Mouse (Mus musculus) heart, embryonic 16.5 days (tissue): Measurements from ENCODE around the gene Dio3. TPM values are rescaled to one million over a fixed set of nuclear protein-coding genes. Genes with fewer than 3 reads are reported as not detected.

ENCODE experiments used
- ATAC-seq: fragments of 200-750 bp; cut with Nextera tagmentation; replicated peaks from 2 replicates; pipeline ENCODE4 v1.8.0; 2017; ENCODE audit warnings: moderate number of reproducible peaks; ENCODE audit not compliant: insufficient read depth, low FRiP score; ENCODE audit errors: extremely low read depth
- H3K27ac ChIP-seq: fragments of 300-500 bp; sonication (generic); 2 replicates; pipeline ENCODE4 v1.5.1; 2014; ENCODE audit warnings: mild to moderate bottlenecking, low read length, control low read depth, moderate library complexity
- H3K27me3 ChIP-seq: fragments of 300-500 bp; sonication (generic); 2 replicates; pipeline ENCODE4 v1.6.1; 2014; ENCODE audit warnings: low read length, mixed read lengths; ENCODE audit not compliant: control insufficient read depth, insufficient read depth
- H3K36me3 ChIP-seq: fragments of 300-500 bp; sonication (generic); 2 replicates; pipeline ENCODE4 v1.6.1; 2014; ENCODE audit not compliant: control insufficient read depth, insufficient read depth
- H3K4me1 ChIP-seq: fragments of 300-500 bp; sonication (generic); 2 replicates; pipeline ENCODE4 v1.6.1; 2014; ENCODE audit warnings: low read length, mixed read lengths; ENCODE audit not compliant: control insufficient read depth, insufficient read depth
- H3K4me2 ChIP-seq: fragments of 300-500 bp; sonication (generic); 2 replicates; pipeline ENCODE4 v1.6.1; 2014; ENCODE audit warnings: low read depth, mild to moderate bottlenecking, control low read depth, low read length
- H3K4me3 ChIP-seq: fragments of 300-500 bp; sonication (generic); 2 replicates; pipeline ENCODE4 v1.5.1; 2014; ENCODE audit warnings: mild to moderate bottlenecking, control low read depth, low read length
- H3K9ac ChIP-seq: fragments of 300-500 bp; sonication (generic); 2 replicates; pipeline ENCODE4 v1.6.1; 2014; ENCODE audit warnings: low read length, control low read depth
- H3K9me3 ChIP-seq: fragments of 300-500 bp; sonication (generic); replicated peaks from 2 replicates; pipeline ENCODE4 v1.6.1; 2016; ENCODE audit warnings: low read length; ENCODE audit not compliant: control insufficient read depth
- WGBS: fragments of 180-500 bp; shearing (Covaris S2); extraction: QIAGEN DNeasy Blood & Tissue Kit; methylation state at CpG from one replicate; pipeline ENCODE4 v1.1.7; 2014; 5-methylcytosine and 5-hydroxymethylcytosine counted together
- polyA plus RNA-seq: library from polyadenylated mRNA; unstranded; fragments of >200 nt; fragmentation: Nextera tagmentation; extraction: Ambion mirVana; gene quantifications from 2 replicates; pipeline ENCODE4 v1.2.1, GENCODE M21; 2015

The Dio3 gene
- polyA plus RNA-seq, 1 experiment from 2014 or later, result 0.07 TPM

- no peak overlapping the region for H3K27ac ChIP-seq
- H3K9me3 ChIP-seq, result no peaks in the 10 kb centered on the region
- no peak overlapping the region for H3K4me3 ChIP-seq
- no peak for ATAC-seq
- no peaks in the 10 kb centered on the region for H3K4me1 ChIP-seq
- H3K4me2 ChIP-seq, result no peak overlapping the region
- H3K36me3 ChIP-seq, result no peaks in the 10 kb centered on the region
- WGBS, result 25% methylated on average over 10 of the region's 10 CpGs
- peaks cover 23% of the 10 kb centered on the region for H3K27me3 ChIP-seq
- no peak overlapping the region for H3K9ac ChIP-seq
Observed at GRCm38 (mm10) chr12:110252163-110252575, 26.7 kb upstream of the Dio3 start.

GRCm38 (mm10) chr12:110255731-110256130, 23.1 kb upstream of the Dio3 start:
- WGBS, result 69% methylated on average over 10 of the region's 10 CpGs
- Histone ChIP-seq H3K27ac (no peak overlapping the region), H3K27me3 (peaks cover 25% of the 10 kb centered on the region)

GRCm38 (mm10) chr12:110256478-110257220, 22.2 kb upstream of the Dio3 start:
- no peak overlapping the region for H3K9ac ChIP-seq
- peaks cover 18% of the 10 kb centered on the region for H3K27me3 ChIP-seq
- ATAC-seq, result no peak
- H3K27ac ChIP-seq, result no peak overlapping the region
- H3K36me3 ChIP-seq, result no peaks in the 10 kb centered on the region
- H3K9me3 ChIP-seq, result no peaks in the 10 kb centered on the region
- H3K4me1 ChIP-seq, result no peaks in the 10 kb centered on the region
- 59% methylated on average over 14 of the region's 14 CpGs for WGBS
- H3K4me2 ChIP-seq, result no peak overlapping the region
- H3K4me3 ChIP-seq, result no peak overlapping the region

More at GRCm38 (mm10) chr12:110255731-110256130, 23.1 kb upstream of the Dio3 start:
- H3K9ac ChIP-seq, result no peak overlapping the region
- H3K9me3 ChIP-seq, result no peaks in the 10 kb centered on the region
- no peak overlapping the region for H3K4me2 ChIP-seq
- H3K4me3 ChIP-seq, result no peak overlapping the region
- no peaks in the 10 kb centered on the region for H3K4me1 ChIP-seq
- ATAC-seq, result no peak
- H3K36me3 ChIP-seq, result no peaks in the 10 kb centered on the region

- Histone ChIP-seq H3K4me1 (no peaks in the 10 kb centered on the region), H3K9me3 (no peaks in the 10 kb centered on the region), H3K4me2 (no peak overlapping the region), H3K27me3 (peaks cover 17% of the 10 kb centered on the region; the same call in 1 of the 2 replicates), H3K27ac (no peak overlapping the region), H3K36me3 (no peaks in the 10 kb centered on the region), H3K9ac (no peak overlapping the region), H3K4me3 (no peak overlapping the region)
- WGBS, result 71% methylated on average over 3 of the region's 3 CpGs
- ATAC-seq, result no peak
Observed at GRCm38 (mm10) chr12:110268226-110268625, 10.6 kb upstream of the Dio3 start.

GRCm38 (mm10) chr12:110269686-110270085, 9.2 kb upstream of the Dio3 start:
- Histone ChIP-seq H3K27me3 (peaks cover 25% of the 10 kb centered on the region), H3K4me2 (no peak overlapping the region), H3K9ac (no peak overlapping the region), H3K4me3 (no peak overlapping the region), H3K4me1 (no peaks in the 10 kb centered on the region), H3K9me3 (no peaks in the 10 kb centered on the region), H3K36me3 (no peaks in the 10 kb centered on the region), H3K27ac (no peak overlapping the region)
- WGBS, result 73% methylated on average over 4 of the region's 4 CpGs
- no peak for ATAC-seq

GRCm38 (mm10) chr12:110276034-110276433, 2.8 kb upstream of the Dio3 start:
- Histone ChIP-seq H3K4me2 (no peak overlapping the region), H3K9ac (no peak overlapping the region), H3K27ac (no peak overlapping the region), H3K4me3 (no peak overlapping the region), H3K27me3 (peaks cover 79% of the 10 kb centered on the region), H3K36me3 (no peaks in the 10 kb centered on the region), H3K9me3 (no peaks in the 10 kb centered on the region), H3K4me1 (peaks cover 3% of the 10 kb centered on the region; the same call in 1 of the 2 replicates)
- WGBS, result 59% methylated on average over 1 of the region's 1 CpGs
- ATAC-seq, result no peak

GRCm38 (mm10) chr12:110277259-110277964, 1.5 kb upstream of the Dio3 start:
- no peak for ATAC-seq
- peak overlapping the region; percentile 59; the same call in 1 of the 2 replicates for H3K4me2 ChIP-seq

GRCm38 (mm10) chr12:110277965-110278307, 932 bp upstream of the Dio3 start:
- Histone ChIP-seq H3K27ac (no peak overlapping the region), H3K4me2 (peak overlapping the region; percentile 59; the same call in 1 of the 2 replicates), H3K9me3 (no peaks in the 10 kb centered on the region), H3K36me3 (no peaks in the 10 kb centered on the region), H3K27me3 (peaks cover 93% of the 10 kb centered on the region), H3K9ac (no peak overlapping the region), H3K4me1 (peaks cover 3% of the 10 kb centered on the region; the same call in 1 of the 2 replicates), H3K4me3 (peak overlapping the region; percentile 46)
- 1% methylated on average over 46 of the region's 58 CpGs for WGBS
- no peak for ATAC-seq

More at GRCm38 (mm10) chr12:110277259-110277964, 1.5 kb upstream of the Dio3 start:
- WGBS, result 4% methylated on average over 33 of the region's 33 CpGs
- H3K27ac ChIP-seq, result no peak overlapping the region
- H3K9ac ChIP-seq, result no peak overlapping the region
- peak overlapping the region; percentile 46 for H3K4me3 ChIP-seq
- H3K9me3 ChIP-seq, result no peaks in the 10 kb centered on the region
- H3K36me3 ChIP-seq, result no peaks in the 10 kb centered on the region
- H3K27me3 ChIP-seq, result peaks cover 89% of the 10 kb centered on the region
- peaks cover 3% of the 10 kb centered on the region; the same call in 1 of the 2 replicates for H3K4me1 ChIP-seq

GRCm38 (mm10) chr12:110280373-110280772, 1.5 kb downstream of the Dio3 start:
- Histone ChIP-seq H3K4me3 (no peak overlapping the region), H3K4me1 (peaks cover 3% of the 10 kb centered on the region; the same call in 1 of the 2 replicates), H3K36me3 (no peaks in the 10 kb centered on the region), H3K9ac (no peak overlapping the region), H3K27me3 (peaks cover 97% of the 10 kb centered on the region), H3K9me3 (no peaks in the 10 kb centered on the region), H3K27ac (no peak overlapping the region), H3K4me2 (no peak overlapping the region)
- no peak for ATAC-seq
- 1% methylated on average over 22 of the region's 22 CpGs for WGBS
